Mouse (Mus musculus): ENCODE data around the gene Rnf126. TPM values are rescaled to one million over a fixed set of nuclear protein-coding genes. Genes with fewer than 3 reads are reported as not detected.

Gene Rnf126
- total RNA-seq, 1 experiment, result 66.7 TPM

DNA sequence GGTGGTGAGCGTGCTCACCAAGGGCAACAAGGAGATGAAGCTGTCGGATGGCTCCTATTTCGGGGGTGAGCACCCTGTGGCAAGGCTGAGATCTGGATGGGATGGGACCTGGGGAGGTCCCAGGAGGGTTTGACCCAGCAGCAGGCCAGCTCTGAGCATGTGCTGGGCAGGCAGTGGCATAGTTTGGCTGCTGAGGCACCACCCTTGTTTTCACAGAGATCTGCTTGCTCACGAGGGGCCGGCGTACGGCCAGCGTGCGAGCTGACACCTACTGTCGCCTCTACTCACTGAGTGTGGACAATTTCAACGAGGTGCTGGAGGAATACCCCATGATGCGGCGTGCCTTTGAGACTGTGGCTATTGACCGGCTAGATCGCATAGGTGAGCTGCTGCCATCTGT is 32.9 kb downstream of the Rnf126 start:
- Histone ChIP-seq H3K4me3 (ENCODE audit: insufficient read depth in 1 of 2, low read depth in 1 of 2, low read length in 2 of 2, poor library complexity in 1 of 2, severe bottlenecking in 1 of 2) (no peak overlapping the region), H3K4me1 (ENCODE audit: control insufficient read depth in 2 of 2, insufficient read depth in 2 of 2, low read length in 2 of 2, poor library complexity in 1 of 2) (peaks cover 0 to 2% of the 10 kb centered on the region in 2 experiments; a peak in 1 of 4 replicates), H3K36me3 (ENCODE audit: control insufficient read depth, insufficient read depth, low read length, poor library complexity, severe bottlenecking) (peaks cover 30% of the 10 kb centered on the region), H3K27ac (ENCODE audit: insufficient read depth, low read depth, low read length, poor library complexity, severe bottlenecking) (no peak overlapping the region), H3K9ac (ENCODE audit: insufficient read depth, low read depth, low read length, poor library complexity, severe bottlenecking) (no peak overlapping the region), H3K9me3 (ENCODE audit: control insufficient read depth, insufficient read depth, low read depth, low read length) (peaks cover 11% of the 10 kb centered on the region; the same call in 1 of the 2 replicates)
- TF ChIP-seq ZC3H11A (IDR thresholded peaks at IDR 0.05; ENCODE audit: borderline replicate concordance, low read depth, low read length), result no peak
- no peak for TF ChIP-seq CHD2 (IDR thresholded peaks at IDR 0.05; ENCODE audit: low read depth, low read length)
- no peak for TF ChIP-seq ZNF384 (IDR thresholded peaks at IDR 0.05; ENCODE audit: low read depth, low read length)
- TF ChIP-seq HCFC1 (IDR thresholded peaks at IDR 0.05; ENCODE audit: borderline replicate concordance, insufficient read depth, low read length), result no peak
- TF ChIP-seq MAFK (IDR thresholded peaks at IDR 0.05; ENCODE audit: insufficient read depth, low read depth, low read length), result no peak
- no peak for DNase-seq (ENCODE audit: low read depth, low spot score)
- in situ Hi-C loops (cut with MboI; ENCODE audit: low sequenced_read_pairs in 2 of 2, unreplicated experiment in 2 of 2), result no loop called here

DNA sequence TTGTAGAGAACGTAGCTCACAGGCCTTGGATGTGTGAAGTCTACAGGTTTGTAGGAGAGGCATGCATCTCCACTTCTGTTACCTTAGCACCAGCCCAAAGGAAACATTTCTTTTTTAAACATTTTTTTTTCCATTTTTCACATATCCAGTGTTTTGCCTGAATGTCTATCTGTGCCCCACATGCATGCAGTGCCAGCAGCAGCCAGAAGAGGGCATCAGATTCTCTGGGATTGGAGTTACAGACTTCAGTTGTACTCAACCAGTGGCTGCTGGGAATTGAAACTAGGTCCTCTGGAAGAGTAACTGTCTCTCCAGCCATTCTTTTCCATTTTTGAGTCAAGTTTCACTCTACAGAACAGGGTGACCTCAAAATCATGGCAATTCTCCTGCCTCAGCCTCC is 34.3 kb downstream of the Rnf126 start:
- no peak overlapping the region for H3K27ac ChIP-seq (ENCODE audit: insufficient read depth, low read depth, low read length, poor library complexity, severe bottlenecking)
- DNase-seq (ENCODE audit: low read depth, low spot score), result no peak
- peaks cover 0 to 5% of the 10 kb centered on the region in 2 experiments; a peak in 1 of 4 replicates for H3K4me1 ChIP-seq (ENCODE audit: control insufficient read depth in 2 of 2, insufficient read depth in 2 of 2, low read length in 2 of 2, poor library complexity in 1 of 2)
- in situ Hi-C loops (cut with MboI; ENCODE audit: low sequenced_read_pairs in 2 of 2, unreplicated experiment in 2 of 2), result no loop called here
- H3K4me3 ChIP-seq (ENCODE audit: insufficient read depth in 1 of 2, low read depth in 1 of 2, low read length in 2 of 2, poor library complexity in 1 of 2, severe bottlenecking in 1 of 2), result no peak overlapping the region
- H3K9me3 ChIP-seq (ENCODE audit: control insufficient read depth, insufficient read depth, low read depth, low read length), result peaks cover 3% of the 10 kb centered on the region; the same call in 1 of the 2 replicates
- H3K9ac ChIP-seq (ENCODE audit: insufficient read depth, low read depth, low read length, poor library complexity, severe bottlenecking), result no peak overlapping the region
- H3K36me3 ChIP-seq (ENCODE audit: control insufficient read depth, insufficient read depth, low read length, poor library complexity, severe bottlenecking), result peaks cover 16% of the 10 kb centered on the region
- TF ChIP-seq ZC3H11A (IDR thresholded peaks at IDR 0.05; ENCODE audit: borderline replicate concordance, low read depth, low read length) (no peak), MAFK (IDR thresholded peaks at IDR 0.05; ENCODE audit: insufficient read depth, low read depth, low read length) (no peak), ZNF384 (IDR thresholded peaks at IDR 0.05; ENCODE audit: low read depth, low read length) (no peak), CHD2 (IDR thresholded peaks at IDR 0.05; ENCODE audit: low read depth, low read length) (no peak), HCFC1 (IDR thresholded peaks at IDR 0.05; ENCODE audit: borderline replicate concordance, insufficient read depth, low read length) (no peak)

DNA sequence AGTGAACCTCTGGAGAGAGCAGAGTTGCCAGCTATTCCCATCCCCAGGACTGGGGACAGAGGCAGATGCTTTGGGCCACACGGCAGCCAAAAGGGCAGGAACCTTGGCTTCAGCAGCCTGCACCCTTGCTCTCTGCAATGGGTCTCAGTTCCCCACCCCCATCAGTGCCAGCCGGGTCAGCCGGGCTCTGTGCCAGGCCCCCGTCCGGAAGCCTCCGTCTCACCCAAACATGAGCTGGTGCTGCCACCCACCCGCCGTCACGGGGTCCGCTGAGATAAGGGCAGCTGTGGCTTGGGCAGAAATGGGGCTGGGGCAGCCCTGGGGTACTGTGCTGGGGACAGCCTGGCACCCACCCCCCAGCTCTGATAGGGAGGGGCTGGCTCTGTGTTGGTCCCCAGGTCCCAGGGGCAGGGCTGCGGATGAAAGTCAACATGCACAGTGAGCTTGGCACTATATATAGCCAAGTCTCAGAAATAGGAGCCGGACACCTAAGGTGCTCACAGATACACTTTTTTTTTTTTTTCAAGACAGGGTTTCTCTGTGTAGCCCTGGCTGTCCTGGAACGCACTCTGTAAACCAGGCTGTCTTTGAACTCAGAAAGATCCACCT is 37.3 kb downstream of the Rnf126 start:
- H3K4me3 ChIP-seq (ENCODE audit: insufficient read depth in 1 of 2, low read depth in 1 of 2, low read length in 2 of 2, poor library complexity in 1 of 2, severe bottlenecking in 1 of 2), result no peak overlapping the region
- H3K9me3 ChIP-seq (ENCODE audit: control insufficient read depth, insufficient read depth, low read depth, low read length), result no peaks in the 10 kb centered on the region
- DNase-seq (ENCODE audit: low read depth, low spot score), result no peak
- TF ChIP-seq CHD2 (IDR thresholded peaks at IDR 0.05; ENCODE audit: low read depth, low read length), result no peak
- no peak for TF ChIP-seq MAFK (IDR thresholded peaks at IDR 0.05; ENCODE audit: insufficient read depth, low read depth, low read length)
- TF ChIP-seq HCFC1 (IDR thresholded peaks at IDR 0.05; ENCODE audit: borderline replicate concordance, insufficient read depth, low read length), result no peak
- no peak for TF ChIP-seq ZNF384 (IDR thresholded peaks at IDR 0.05; ENCODE audit: low read depth, low read length)
- no peak for TF ChIP-seq ZC3H11A (IDR thresholded peaks at IDR 0.05; ENCODE audit: borderline replicate concordance, low read depth, low read length)
- in situ Hi-C loops (cut with MboI; ENCODE audit: low sequenced_read_pairs in 2 of 2, unreplicated experiment in 2 of 2), result no loop called here
- peaks cover 0 to 7% of the 10 kb centered on the region in 2 experiments; a peak in 1 of 4 replicates for H3K4me1 ChIP-seq (ENCODE audit: control insufficient read depth in 2 of 2, insufficient read depth in 2 of 2, low read length in 2 of 2, poor library complexity in 1 of 2)
- H3K27ac ChIP-seq (ENCODE audit: insufficient read depth, low read depth, low read length, poor library complexity, severe bottlenecking), result no peak overlapping the region
- H3K36me3 ChIP-seq (ENCODE audit: control insufficient read depth, insufficient read depth, low read length, poor library complexity, severe bottlenecking), result no peaks in the 10 kb centered on the region; the same call in 1 of the 2 replicates
- no peak overlapping the region for H3K9ac ChIP-seq (ENCODE audit: insufficient read depth, low read depth, low read length, poor library complexity, severe bottlenecking)

DNA sequence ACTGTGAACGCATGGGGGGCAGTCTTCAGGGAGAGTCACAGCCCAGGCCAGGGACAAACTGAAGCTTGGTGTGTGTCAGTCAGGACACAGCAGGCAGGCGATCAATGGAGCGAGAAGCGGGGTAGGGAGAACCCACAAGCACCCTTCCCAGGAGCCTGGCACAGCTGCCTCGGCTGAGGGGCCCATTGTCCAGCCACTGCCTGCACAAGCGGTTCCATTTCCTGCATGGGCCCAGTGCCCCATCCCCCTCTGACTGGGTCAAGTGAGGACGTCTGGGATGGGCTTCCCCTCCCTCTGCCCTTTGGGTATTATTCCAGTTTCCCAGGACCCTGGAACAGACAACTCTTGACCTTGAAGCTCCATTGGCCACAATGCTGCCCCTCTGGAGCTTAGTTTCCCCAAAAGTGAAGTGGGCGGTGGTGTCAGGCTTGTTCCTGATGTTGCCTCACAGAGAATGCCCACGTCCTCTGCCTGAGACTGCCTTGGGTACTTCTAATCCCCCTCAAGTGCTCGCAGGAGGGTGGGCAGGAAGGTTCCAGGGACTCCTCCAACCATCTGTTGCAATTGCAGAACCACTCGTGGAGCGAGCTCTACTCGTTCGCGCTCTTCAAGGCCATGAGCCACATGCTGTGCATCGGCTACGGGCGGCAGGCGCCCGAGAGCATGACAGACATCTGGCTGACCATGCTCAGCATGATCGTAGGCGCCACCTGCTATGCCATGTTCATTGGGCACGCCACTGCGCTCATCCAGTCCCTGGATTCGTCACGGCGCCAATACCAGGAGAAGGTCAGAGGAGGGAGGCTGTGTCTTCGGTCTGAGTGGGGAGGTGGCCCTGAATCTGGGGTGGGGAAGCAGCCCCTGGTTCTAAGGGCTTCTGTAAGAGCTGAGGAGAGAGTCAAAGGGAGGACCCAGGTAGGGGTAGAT is 38.2 kb downstream of the Rnf126 start:
- Histone ChIP-seq H3K27ac (ENCODE audit: insufficient read depth, low read depth, low read length, poor library complexity, severe bottlenecking) (no peak overlapping the region), H3K36me3 (ENCODE audit: control insufficient read depth, insufficient read depth, low read length, poor library complexity, severe bottlenecking) (no peaks in the 10 kb centered on the region; the same call in 1 of the 2 replicates), H3K9me3 (ENCODE audit: control insufficient read depth, insufficient read depth, low read depth, low read length) (no peaks in the 10 kb centered on the region), H3K9ac (ENCODE audit: insufficient read depth, low read depth, low read length, poor library complexity, severe bottlenecking) (no peak overlapping the region), H3K4me3 (ENCODE audit: insufficient read depth in 1 of 2, low read depth in 1 of 2, low read length in 2 of 2, poor library complexity in 1 of 2, severe bottlenecking in 1 of 2) (no peak overlapping the region), H3K4me1 (ENCODE audit: control insufficient read depth in 2 of 2, insufficient read depth in 2 of 2, low read length in 2 of 2, poor library complexity in 1 of 2) (peaks cover 0 to 7% of the 10 kb centered on the region in 2 experiments; a peak in 1 of 4 replicates)
- in situ Hi-C loops (cut with MboI; ENCODE audit: low sequenced_read_pairs in 2 of 2, unreplicated experiment in 2 of 2), result no loop called here
- no peak for TF ChIP-seq HCFC1 (IDR thresholded peaks at IDR 0.05; ENCODE audit: borderline replicate concordance, insufficient read depth, low read length)
- TF ChIP-seq CHD2 (IDR thresholded peaks at IDR 0.05; ENCODE audit: low read depth, low read length), result no peak
- TF ChIP-seq ZC3H11A (IDR thresholded peaks at IDR 0.05; ENCODE audit: borderline replicate concordance, low read depth, low read length), result no peak
- TF ChIP-seq ZNF384 (IDR thresholded peaks at IDR 0.05; ENCODE audit: low read depth, low read length), result no peak
- no peak for TF ChIP-seq MAFK (IDR thresholded peaks at IDR 0.05; ENCODE audit: insufficient read depth, low read depth, low read length)
- DNase-seq (ENCODE audit: low read depth, low spot score), result no peak

All from ES-E14 (cell line).